Mouse (Mus musculus) embryo, embryonic 10 days (tissue): ENCODE data around the gene Boc.

ENCODE experiments used
- DNase-seq: peaks from one replicate; pipeline ENCODE4 v3.0.0-alpha.2; 2015; ENCODE audit warnings: low spot score

Gene Boc

DNA sequence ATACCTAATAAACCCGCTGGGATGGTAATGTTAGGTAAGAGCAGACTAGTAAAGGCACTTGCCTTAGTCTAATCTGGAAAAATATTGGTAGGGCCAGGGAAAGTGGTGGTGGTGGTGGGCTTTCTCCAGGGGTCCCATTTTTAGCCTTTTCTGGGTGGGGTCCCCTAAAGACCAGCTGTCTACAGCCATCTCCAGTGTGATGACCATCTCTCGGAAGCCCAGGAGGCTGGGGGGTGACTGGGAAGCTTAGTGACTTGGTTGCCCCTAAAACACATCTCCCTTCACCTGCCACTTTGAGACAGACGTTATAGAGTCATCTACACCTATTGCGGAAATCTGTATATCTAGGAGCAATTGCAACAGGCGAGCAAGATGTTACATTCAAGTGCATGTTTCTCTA is 6.0 kb downstream of the Boc start:
- DNase-seq = peak; percentile 0

GRCm38 (mm10) chr16:44552036-44552435 is 6.7 kb downstream of the Boc start:
- DNase-seq = no peak

DNA sequence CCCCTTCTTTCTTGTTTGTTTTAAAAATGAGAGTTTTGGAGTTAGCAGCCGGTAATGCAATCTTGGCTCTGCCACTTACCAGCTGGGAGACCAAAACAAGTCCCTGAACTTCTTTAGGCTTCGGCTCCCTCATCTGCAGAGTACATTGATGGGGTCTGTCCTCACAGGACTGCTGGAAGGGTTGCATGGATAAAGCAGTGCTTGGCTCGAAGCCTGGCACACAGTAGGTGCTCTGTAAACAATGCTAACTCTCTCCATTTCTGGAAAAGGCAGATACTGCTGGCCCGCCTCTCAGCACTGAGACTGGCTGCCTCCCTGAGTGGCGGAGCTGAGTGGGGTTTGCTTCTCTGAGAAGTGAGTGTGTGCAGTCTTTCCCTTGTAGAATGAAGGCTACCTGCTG is 7.2 kb downstream of the Boc start:
- DNase-seq = no peak

- DNase-seq = no peak
These were observed 7.9 kb downstream of the Boc start for GRCm38 (mm10) chr16:44550843-44551242.

- DNase-seq = no peak
These were observed 8.6 kb downstream of the Boc start for GRCm38 (mm10) chr16:44549867-44550679.

GRCm38 (mm10) chr16:44549381-44549780 is 9.3 kb downstream of the Boc start:
- DNase-seq = no peak

GRCm38 (mm10) chr16:44547976-44548375 is 10.7 kb downstream of the Boc start:
- DNase-seq = no peak

DNA sequence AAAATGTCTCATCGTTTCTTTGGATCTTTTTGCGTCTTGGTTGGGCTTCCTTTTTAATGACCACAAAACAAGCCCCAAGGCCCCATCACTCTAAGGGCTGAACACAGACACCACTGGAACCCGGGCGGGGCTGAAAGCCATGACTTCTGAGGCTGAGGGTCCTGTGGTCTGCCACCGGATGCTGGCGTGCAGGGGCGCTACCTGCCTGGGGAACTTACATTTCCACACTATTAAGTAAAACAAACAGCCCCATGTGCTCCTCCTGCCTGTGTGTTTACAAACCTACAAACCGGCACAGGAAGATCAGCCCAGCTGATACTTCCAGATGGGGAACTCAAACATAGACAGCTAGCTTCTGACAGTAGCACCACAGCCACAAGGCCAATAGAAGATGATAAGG is 11.9 kb downstream of the Boc start:
- no peak for DNase-seq

DNA sequence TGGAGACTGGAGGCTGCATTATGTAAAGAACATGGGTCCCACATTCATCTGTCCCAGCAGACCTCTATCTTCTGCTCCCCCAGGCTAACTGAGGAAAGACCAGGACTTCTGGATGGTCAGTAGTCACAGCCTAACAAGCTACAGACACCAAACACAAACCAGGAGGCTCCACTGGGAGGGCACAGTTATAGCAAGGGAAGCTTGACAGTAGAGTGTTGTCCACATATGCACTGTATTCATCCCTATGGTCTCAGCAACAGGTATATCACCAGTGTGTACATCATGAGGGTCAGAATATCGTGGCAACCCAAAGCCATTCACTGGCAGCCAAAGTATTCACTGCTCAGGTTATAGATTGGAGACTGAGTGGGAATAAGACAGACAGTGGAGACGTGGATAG is 12.8 kb downstream of the Boc start:
- no peak for DNase-seq

DNA sequence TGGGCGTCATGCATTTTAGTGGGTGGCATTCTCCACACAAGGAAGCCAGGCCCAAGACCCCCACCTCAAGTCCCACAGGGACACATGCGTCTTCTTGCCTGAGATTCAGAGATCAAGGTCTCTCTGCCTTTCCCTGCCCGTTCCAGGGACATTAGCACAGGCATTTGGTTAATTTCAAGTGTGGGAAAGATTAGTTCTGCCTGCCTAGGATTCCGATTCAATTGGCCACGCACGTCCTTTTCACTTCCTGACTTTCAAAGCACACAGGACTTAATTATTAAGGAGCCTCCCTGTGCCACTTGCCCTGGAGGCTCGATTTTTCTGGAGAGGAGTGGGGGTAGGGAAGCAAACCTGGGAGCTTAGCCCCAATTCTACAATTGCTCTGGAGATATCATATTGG is 13.5 kb downstream of the Boc start:
- peak; percentile 62 for DNase-seq

DNA sequence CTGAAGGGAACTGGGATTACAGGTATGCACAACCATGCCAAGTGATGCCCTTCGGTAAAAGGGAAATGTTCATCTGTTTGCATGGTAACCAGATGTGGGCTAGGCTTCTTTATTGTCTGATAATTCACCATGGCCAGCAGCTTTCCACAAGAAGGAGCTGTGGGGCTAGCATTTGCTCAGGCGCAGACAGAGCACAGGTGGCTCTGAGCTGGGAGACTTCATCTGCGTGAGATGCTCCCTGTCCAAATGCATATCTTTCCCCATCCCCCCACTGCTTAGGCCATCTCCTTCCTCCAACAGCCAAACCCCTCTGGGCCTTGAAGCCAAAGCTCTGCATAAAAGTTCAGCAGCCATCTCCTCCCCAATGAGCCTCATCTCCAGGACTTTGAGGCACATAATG is 15.6 kb downstream of the Boc start:
- DNase-seq = peak; percentile 58

DNA sequence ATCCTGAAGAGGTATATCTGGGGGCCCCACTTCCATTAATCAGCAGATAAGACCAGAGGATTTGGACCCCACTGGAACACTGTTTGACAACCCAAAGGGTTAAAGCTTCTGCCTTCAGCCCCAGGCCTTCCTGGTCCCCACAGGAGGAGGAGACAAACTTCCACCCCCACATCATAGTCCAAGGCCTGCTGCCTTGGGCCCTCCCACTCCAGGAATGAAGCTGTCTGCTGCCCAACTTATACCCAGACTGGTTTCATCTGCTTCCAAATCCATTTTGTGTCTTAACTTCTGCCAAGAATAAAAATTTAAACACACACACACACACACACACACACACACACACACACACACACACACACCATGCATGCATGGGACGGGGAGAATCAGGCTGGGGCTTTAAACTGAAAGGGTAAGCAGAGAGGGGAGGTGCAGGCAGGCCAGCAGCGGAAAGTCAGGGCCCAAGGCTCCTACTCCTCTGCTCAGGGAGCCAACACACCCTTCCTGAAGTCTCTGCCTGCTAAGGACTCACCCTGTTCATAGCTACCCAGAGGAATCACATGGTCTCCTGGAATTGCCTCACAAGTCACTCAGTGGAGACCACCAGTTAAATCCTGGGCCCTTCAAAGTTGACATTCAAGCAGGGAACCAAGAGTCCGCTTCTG is 16.5 kb downstream of the Boc start:
- DNase-seq = no peak

DNA sequence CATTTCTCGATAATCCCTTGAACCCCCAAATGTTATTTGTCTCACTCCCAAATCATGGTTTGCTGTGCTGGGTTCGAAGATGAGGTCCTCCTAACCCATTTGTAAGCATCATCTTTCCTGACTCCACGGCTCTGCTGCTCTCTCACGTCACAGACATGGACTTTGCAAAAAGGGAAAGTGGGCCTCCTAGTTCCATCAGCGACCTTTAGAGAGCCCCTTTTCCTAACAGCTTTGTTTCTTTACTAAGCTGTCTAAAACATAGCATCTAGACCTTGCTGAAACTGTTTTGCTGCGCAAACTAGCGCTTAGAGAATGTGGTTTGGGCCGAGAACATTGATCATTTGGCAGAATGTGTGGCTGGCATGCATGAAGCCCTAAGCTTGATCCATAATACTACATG is 19.1 kb downstream of the Boc start:
- no peak for DNase-seq

DNA sequence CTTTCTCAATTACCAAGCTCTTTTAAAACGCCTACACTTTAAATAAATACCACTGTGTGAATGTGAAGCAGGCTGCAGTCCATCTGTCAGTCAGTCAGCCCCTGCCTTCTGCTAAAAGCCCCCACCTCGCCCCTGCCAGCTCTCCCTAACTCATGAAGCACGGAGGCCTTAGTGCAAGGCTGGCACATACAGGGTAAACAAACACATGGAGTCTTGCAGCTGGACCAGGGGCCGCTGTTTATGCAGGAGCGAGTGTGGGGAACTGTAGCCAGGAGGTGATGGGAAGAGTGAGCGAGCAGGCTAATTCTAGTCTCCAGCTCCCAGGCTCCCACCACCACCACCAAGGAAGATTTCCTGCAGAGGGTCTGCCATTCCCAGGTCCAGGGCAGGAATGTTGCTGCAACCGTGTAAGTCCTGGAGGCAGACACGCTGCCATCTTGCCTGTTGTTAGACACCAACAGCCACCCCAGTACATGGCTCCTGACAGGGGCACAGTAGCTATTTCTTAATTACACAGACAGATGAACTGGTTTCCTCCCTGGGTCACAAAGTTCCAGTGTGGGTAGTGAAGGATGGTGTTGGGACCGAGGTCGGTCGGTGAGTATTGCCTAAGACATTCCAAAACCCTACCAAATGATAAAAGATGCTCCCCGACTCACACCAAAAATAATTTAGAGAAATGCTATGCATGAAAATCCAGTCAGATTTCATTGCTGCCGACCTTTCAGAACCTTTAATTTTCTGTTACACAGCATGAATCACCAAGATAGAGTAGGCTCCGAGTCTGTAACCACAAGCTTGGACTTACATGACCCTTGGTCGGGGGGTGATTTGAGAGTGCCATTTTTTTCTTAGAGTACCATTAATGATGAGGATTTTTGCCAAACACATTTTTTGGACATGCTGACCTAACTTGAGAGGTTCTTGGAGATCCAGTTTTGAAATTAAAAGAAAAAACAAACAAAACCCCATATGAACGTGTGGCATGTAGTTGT is 20.0 kb downstream of the Boc start:
- DNase-seq = peak; percentile 59

DNA sequence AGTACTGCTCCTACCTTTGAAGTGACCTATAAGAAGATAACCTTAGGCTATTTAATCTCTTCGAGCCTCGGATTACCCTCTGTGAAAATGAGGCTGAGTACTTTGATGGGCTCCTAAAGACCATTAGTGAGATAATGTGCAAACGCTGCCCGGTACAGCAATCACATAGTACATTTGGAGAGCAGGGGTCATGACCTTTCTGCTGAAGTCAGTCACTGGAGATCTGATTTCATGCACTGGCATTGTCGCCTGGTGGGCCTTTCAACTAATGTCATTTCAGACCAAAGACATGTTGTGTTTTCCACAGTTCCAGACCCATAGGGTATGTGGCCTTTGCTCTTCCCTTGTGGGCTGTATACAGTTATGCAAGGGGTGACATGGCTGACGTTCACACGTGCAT is 24.6 kb downstream of the Boc start:
- DNase-seq = peak; percentile 68

- DNase-seq = no peak
These were observed 25.2 kb downstream of the Boc start for GRCm38 (mm10) chr16:44533522-44533921.

DNA sequence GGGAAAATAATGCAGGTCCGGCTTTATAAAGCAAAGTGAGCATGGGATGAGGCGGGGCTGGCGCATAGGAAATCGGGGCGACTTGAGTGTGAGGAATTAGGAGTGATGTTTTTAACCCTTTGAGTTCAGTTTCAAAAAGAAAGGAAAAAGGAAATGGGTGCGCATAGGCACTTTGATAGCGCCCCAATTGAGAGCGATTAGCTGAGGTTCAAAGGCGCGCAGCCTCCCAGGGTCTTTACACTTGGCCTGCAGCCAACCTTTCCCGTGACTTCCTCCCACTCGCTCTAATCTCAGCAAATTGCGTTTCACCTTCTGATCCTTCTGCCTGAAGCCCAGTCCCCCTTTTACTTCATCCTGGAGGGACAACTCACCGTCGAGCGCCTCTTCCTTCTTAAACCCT is 25.8 kb downstream of the Boc start:
- no peak for DNase-seq

- peak; percentile 64 for DNase-seq
These were observed 27.4 kb downstream of the Boc start for GRCm38 (mm10) chr16:44531239-44531797.

- peak; percentile 93 for DNase-seq
These were observed 27.9 kb downstream of the Boc start for GRCm38 (mm10) chr16:44530829-44531228.

- DNase-seq = peak; percentile 53
These were observed 28.5 kb downstream of the Boc start for GRCm38 (mm10) chr16:44530191-44530590.

DNA sequence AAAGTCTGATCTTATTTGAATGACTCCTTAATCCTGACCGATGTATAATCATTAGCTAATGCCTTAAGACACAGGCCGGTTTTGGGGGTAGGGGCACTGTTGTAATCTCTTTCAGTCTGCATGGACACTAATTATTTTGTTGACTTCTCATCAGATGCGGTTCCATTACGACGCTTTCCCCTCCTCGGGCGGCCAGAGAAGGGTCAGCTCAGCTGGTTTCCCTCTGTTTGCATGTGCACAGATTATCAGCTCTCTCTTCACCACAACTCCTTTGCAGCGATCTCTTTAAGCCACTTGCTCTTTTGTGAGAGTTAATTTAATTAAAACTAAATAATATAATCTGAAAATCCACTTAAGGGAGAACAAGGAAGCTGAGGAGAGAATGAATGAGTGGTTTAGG is 29.0 kb downstream of the Boc start:
- DNase-seq = no peak

- DNase-seq = no peak
These were observed 29.7 kb downstream of the Boc start for GRCm38 (mm10) chr16:44528955-44529354.
